Mouse (Mus musculus) left cerebral cortex, postnatal 4 days (tissue): ENCODE results near the gene Gria1. TPM values are rescaled to one million over a fixed set of nuclear protein-coding genes. Genes with fewer than 3 reads are reported as not detected.

Experiments used
- DNase-seq: peaks from one replicate; pipeline ENCODE4 v3.0.0-alpha.2; 2022
- intact Hi-C: fragments of 180-260 bp; cut with DNase I; formaldehyde crosslinking; loops from one replicate; pipeline ENCODE4 v1.15.1; 2025
- total RNA-seq, 2 experiments: library from RNA; stranded (reverse); gene quantifications; 2 replicates each; pipeline ENCODE4 v1.2.3; 2021

The Gria1 gene
- total RNA-seq, 2 experiments from 2014 or later: 146 to 178 TPM

DNA sequence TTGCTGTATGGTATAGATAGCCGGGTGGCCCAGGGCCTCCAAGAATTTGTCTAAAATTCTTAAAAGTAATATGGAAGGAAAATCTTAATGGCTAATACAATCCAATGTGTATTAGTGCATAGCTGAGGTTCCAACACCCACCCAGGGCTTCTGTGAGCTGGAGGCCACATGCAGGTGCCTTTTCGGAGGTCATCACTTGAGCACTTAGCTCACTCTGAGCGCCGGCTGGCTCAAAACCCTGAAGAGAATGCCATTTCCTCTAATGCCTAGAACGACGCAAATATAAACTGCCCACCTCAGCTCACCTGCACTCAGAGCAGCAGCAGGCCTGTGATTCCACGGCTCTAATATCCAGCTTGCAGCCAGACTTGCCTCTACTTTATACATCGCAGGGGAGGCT, 148.9 kb downstream of the Gria1 start:
- intact Hi-C loops: no loop called here

DNA sequence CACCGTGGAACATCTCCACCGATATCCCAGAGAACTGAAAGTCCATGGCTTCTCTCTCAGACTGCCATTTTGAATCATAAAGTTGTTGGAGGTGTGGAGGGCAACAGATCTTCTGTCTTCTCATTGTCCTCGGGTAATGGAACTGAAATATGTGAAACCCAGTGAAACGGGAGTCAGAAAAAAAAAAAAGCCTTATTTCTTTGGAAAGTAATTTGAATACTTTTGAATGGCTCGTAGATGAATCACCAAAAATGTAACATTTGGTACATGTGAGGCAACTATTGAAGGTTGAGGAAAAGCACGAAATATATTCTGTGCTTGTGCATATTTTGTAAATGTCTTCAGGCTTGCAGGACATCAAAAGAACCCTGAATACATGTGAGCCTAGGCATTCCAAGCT, 151.7 kb downstream of the Gria1 start:
- no peak for DNase-seq
- intact Hi-C loops: no loop called here

More for the DNA sequence above, 148.9 kb downstream of the Gria1 start:
- DNase-seq: no peak

DNA sequence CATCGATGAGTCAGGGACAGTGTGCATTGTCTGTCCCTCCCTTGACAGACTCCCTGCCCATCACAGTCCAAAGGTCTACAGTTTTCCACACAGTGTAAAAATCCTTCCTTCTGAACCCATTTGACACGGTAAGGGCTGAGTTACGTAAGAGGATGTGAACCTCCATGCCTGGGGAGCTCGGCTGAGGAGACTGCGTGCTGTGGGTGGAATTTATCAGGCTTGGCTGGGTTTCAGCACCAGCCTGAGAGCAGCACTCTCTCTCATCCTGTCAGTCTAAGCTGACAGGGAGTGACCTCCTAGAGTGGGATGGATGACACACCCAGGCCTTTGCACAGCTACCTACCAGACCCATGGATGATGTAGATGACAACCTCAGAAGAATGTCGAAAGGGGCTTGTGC, 158.9 kb downstream of the Gria1 start:
- no peak for DNase-seq
- intact Hi-C loops: no loop called here

DNA sequence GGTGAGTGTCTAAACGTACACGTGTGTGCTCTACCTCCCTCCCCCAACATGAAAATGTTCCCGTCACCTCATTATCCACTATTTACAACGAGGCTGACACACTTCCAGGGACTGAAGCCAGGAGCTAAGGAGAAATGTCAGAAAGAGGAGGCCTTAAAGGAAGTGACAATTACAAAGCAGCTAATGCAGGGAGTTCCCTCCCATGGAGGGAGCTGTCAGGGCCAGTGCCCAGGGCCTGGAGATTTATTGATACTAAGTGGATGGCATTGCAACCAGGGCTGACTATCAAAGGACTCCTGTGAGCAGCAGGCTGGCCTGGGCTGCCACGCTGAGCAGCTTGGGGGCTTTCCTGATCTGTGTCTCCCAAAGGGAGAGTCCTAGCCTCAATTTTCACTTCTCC, 163.0 kb downstream of the Gria1 start:
- intact Hi-C loops: no loop called here
- DNase-seq: no peak

DNA sequence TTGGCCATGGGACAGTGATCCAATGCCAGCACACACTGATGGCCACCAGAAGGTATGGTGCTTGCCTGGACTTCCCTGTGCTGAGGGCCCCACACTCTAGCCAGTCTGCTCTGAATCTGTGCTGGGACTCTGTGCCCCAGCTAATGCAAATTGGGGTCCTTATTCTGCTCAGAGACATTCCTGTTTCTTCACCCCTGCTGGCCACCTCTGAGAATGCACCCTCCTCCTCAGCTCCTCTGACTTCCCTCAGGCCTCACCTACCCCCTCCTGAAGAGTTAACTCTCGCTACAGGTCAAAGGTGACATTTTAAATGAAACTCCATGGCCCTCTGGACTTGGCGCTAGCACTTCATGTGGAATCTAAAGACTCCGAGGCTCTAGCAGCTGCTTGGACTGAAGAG, 165.4 kb downstream of the Gria1 start:
- intact Hi-C loops: no loop called here
- DNase-seq: no peak

DNA sequence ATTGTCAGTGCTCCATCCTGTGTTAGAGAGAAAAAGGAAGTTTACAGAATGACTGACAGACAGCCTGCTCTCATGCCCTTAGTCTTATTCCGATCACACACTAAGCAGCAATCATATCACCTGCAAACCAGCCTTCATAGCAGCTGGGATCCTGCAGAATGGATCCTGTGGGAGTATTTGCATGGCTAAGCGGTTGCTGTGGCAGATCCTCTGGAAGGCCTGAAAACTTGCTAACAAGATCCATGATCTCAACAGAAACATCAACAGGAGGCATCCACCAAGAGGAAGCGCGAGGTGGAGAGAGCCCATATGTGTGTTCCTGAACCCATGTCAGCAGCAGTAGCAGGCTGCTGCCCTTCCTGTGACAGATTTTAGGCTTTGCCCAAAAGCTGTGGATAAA, 173.0 kb downstream of the Gria1 start:
- intact Hi-C loops: no loop called here
- no peak for DNase-seq

DNA sequence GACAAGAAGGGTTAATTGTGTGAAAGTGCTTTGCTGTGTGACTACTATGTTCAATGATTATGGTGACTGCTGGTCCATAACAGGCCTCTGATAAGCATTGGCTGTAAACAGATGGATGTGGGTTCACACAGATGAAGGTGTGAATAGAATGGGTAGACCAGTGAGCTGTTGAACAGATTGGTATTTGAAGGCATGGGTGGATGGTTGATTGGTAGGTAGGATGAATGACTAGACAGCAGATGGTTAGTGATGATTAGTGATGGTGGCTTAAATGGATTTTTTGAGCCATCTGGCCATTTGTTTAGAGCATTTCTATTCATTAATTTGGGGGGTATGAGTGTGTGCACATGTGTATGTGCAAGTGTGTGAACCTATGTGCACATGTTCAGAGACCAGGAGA, 173.9 kb downstream of the Gria1 start:
- intact Hi-C loops: no loop called here
- DNase-seq: no peak

DNA sequence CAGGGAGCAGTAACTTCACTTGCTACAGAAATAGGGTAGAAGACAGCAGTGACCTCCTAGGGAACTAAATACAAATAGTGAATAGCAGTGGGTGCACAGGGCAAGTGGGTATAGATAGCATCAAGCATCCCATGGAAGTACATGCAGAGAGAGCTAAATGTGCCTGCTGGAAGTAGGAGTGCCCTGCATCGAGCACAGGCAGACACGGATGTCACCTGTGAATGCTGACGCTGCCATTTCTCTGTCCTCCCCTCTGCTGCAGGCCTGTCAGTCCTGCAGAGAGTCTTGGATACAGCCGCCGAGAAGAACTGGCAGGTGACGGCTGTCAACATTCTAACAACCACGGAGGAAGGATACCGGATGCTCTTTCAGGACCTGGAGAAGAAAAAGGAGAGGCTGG, 178.2 kb downstream of the Gria1 start:
- no peak for DNase-seq
- intact Hi-C loops: no loop called here

DNA sequence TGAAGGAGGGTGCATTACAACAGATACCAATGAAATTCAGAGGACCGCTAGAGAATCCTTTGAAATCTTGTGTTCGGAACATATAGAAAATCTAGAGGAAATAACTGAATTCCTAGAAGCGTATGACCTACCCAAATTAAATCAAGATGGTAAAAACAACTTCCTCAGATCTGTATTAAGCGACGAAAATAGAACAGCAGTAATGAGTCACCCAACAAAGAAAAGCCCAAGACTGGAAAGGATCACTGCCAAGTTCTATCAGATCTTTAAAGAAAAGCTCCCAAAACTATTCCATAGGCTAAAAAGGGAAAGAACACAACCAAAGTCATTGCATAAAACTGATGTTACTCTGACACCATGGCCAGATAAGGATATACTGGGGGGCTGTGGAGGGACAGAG, 183.6 kb downstream of the Gria1 start:
- intact Hi-C loops: loop anchor here (5.0 kb wide), 1 partner anchor 838 kb away; no protein-coding TSS in a partner anchor
- no peak for DNase-seq

DNA sequence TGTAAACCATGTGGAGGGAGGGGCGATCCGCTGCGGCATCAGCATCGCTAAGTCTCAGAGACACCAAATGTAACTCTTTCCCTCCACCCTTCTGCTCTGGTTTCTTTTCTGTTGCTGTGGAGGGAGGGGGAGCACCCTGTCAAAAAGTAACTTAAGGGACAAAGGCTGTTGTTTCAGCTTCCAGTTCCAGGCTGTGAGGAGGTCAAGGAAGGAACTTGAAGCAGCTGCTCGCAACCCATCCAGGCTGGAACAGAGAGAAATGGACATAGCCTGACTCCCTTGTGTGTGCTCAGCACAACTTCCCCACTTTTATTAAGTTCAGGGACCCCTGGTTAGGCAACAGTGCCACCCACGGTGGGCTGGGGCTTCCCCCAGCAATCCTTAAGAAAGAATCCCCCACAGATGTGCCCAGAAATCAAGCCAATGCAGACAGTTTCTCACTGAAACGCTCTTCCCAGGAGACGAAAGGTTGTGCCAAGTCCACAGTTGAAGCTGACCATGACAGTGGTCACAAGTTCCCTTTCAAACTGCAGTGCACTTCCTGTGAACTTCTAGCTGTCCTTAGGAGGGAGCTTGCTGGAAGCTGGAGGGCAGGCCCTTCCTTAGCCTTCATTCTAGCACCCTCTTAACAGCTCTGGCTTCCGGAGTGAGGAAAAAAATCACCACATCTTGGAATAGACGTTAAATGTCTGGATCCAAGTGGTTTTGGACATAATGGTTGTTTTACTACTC, 190.2 kb downstream of the Gria1 start:
- DNase-seq: no peak
- intact Hi-C loops: no loop called here

DNA sequence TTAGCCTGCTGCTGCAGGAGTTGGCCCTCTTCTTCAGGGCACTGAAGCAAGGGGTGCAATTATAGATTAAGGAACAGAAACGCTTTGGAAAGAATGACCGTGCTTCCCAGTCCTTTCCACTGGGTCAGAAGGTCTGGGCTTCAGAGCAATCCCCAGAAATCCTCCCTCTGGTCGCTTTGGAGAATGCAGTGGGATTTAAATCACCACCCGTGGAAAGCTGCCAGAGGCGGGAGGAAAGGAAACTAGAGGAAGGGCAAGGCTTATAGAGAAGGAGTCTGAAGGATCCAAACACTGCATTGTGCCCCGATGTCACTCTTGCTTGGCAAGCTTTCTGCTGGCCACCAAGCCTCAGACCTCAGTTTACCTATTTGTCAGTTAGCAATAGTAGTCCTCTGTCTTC, 193.2 kb downstream of the Gria1 start:
- peak; percentile 47 for DNase-seq

DNA sequence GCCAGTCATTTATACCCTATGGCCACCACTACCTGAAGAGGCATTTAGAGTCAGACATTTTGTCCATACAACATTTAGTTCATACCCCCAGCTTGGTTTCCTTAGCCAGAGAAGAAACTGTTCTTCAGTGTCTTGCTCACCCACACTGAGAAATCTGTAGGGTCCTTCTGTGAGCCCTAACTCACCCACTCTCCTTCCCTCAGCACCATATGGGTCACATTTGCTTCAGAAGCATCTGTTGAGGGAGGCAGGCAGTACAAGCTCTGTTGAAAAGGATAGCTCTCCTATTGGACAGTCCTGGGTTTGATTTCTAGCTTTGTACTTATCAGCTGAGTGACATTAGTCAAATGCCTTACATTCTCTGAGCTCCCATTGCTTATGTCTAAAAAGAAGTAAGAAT, 196.1 kb downstream of the Gria1 start:
- no peak for DNase-seq

More for the DNA sequence above, 193.2 kb downstream of the Gria1 start:
- intact Hi-C loops: no loop called here

DNA sequence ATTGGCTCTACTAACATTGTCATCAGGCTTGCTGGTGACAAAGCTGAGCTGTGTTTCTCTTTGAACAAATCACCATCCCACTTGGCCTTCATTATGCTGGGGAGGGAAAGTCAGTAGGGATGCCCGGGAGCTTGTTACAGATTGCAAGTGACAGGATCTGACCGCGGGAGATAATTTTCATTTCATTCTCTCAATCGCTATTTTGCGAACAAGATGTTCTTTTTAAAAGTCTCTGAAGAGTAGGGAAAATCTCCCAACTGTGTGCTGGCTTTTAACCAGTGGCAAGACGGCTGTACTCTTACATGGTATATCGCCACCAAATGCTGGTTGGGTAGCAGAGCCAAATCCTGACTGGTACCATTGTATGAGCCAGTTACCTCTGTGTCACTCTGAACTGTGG, 202.9 kb downstream of the Gria1 start:
- DNase-seq: no peak
- intact Hi-C loops: loop anchor here (10.0 kb wide), 1 partner anchor 1069 kb away; no protein-coding TSS in a partner anchor

More for the DNA sequence above, 196.1 kb downstream of the Gria1 start:
- intact Hi-C loops: no loop called here

DNA sequence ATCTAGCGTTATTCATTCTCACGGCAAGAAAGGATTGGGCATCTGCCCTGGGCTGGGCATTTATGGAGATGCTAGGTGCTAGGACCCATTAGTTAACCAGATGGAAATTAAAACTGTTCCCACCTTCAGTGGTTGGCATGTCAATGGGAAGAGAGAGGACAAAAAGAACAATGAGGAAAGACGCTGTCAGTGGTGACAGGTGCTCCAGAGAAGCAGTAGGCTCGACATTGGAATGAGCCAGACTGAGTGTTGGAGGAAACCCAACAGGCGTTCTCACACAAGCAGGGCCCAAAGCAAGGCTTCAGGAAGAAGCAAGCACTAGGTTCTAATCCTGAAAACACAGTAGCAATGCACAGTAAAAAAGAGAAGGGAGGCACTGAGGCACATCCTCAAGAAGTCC, 203.4 kb downstream of the Gria1 start:
- intact Hi-C loops: loop anchor here (10.0 kb wide), 1 partner anchor 1070 kb away; no protein-coding TSS in a partner anchor
- no peak for DNase-seq

DNA sequence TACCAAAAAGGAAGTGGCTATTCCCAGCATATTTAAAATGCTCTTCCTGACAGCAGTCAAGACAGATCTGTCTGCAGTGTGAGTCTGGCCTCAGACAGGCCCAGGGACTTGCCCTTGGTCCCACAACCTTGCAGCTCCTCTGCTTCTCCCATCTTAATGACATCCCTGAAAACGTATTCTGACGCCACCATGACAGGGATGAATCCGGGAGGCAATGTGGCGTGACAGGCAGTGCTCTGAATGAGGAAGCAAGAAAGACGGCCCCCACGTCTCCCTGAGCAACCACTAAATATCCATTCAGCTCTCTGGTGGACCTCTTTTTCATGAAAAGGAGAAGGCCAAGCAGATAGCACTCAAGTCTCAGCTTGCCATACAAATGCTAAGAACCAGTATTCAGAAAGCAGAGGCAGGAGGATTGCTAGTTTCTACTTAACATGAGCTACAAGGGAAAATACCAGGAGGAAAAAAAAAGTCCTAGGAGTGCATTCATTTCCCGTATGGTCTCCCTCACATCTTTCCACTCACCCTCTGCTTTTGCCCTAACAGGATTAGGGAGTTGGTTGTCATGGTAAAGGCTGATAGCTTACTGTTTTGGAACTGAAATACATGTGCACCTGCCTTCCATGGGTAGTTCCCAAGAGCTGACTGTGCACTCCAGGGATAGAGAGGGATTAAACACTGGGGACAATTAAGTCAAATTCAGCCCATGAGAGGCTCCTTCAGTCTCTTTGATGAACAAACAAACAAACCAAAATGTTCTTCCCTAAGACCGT, 211.8 kb downstream of the Gria1 start:
- intact Hi-C loops: no loop called here
- DNase-seq: no peak

DNA sequence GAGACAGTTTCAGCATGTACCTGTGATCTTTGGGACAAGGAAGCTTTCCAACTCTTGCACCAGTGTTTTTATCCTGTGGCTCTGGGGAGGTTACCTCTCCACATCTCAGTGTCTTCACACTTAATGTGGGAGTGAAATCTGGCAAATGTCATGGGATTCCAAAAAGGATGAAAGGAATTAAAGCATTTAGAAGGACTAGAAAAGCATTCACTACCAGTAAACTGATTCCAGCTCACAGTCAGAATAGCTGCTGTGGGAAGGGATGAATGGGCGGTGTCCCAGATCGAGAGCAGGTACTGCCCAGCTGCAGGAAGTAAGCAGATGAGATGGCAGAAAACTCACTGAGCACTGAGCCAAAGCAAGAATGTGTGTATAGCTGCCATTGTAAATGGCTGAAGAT, 224.3 kb downstream of the Gria1 start:
- no peak for DNase-seq
- intact Hi-C loops: no loop called here

DNA sequence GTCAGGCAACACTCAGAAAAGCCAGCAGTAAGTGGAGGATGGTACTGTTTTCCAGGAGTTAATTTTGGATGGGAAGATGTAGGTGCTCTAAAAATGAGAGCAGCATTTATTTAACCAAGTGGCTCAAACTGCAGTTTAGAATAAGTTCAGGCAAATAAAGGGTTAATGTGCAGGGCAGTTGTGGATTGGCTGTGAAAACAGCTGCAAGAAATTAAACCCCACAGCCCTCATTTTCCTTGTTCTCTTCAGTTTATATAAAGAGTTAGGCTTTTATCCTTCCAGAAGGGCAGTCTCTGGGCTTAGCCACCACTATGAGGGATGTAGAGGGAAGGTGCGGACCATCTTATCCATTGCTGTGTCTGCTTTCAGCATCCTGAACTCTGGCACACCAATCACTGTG, 225.2 kb downstream of the Gria1 start:
- intact Hi-C loops: no loop called here
- DNase-seq: no peak

DNA sequence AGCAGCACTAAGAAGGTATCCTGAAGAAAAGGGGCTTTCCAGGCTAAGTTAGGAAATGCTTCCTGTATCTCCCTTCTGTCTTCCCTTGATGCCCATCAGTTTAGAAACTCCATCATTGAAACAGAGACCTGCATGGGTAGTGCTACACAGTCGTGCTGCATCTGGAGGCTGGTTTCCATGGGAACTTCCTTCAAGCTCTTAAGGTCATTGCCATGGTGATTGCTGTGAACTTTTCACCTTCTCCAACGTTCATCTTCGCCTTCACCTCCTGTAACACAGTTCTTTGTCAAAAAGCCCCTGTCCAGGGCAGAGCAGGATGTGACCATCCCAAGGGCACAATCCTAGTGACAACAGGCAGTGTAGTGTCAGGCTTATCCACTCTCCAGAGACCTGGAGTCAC, 228.6 kb downstream of the Gria1 start:
- DNase-seq: no peak
- intact Hi-C loops: no loop called here

DNA sequence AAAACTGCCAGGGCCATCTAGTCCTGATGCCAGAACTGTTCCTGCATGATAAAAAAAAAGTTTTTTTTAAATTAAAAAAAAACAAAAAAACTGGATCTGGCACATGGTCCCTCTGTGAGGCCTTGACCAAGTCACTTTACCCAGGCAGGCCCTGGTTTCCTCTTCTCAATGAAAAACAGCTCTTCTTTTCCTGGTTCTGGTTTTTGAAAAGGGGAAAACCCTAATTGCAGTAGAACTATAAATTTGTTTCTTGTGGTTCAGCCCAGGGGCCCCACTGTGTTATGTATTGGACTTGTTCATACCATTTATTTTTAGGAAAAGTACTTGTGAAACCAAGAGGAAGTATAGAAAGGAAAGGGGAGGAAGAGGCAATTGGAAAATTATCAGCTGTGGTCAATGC, 232.6 kb downstream of the Gria1 start:
- no peak for DNase-seq
- intact Hi-C loops: no loop called here

DNA sequence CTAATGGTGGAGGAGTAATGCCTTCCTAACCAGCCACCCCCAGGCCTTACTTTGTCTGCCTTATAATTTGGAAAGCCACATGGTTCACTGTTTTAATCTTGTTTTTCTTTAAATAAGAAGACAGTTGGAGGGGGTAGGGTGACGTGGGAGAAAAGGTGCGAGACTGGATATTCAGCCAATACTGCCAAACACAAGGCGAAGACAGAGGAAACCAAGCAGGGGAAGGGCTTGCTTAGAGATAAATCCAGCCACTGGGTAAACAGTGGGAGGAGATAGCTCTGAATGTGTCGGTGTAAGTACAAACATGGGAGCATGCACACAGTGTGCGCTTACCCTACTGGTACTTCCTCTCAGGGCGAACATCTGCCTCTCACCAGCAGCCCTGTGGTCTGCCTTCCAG, 233.4 kb downstream of the Gria1 start:
- no peak for DNase-seq

DNA sequence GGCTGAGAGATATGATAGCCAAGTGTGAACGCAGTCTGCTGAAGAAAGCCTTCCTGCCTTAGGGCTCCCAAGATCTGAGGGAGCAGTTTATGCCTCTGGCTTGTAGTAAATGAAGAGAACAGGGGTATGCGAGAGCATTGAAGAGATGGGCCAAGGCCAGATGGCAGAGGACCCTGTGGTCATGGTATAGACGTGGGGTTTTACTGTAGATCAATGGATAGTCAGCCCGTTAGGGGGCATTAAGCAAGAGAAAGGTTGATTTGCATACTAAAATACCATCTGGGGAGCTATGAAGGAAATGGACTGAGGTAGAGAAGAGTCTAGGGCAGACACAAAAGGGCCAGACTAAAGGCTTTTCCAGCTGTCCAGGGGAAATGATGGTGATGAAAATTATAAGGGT, 237.7 kb downstream of the Gria1 start:
- no peak for DNase-seq
- intact Hi-C loops: no loop called here

More for the DNA sequence above, 233.4 kb downstream of the Gria1 start:
- intact Hi-C loops: no loop called here

DNA sequence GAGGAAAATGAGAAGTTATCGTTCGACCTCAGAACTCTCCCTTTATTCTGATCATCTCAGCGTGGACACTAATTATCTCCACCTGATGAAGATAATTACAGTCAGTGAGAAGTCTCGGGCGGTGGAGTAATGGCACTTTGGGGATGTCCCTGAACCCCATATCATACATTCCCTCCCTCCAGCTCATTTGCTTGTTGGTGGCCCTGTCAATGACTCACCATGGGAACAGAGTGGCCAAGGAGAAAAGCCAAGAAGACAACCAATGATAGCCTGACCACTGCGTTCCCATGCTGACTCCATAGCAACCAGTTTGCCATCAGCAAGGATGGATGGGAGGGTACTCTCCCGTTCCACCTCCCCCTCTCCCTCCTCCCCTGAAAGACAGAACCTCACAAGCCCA, 238.9 kb downstream of the Gria1 start:
- intact Hi-C loops: no loop called here
- no peak for DNase-seq
